Mouse (Mus musculus) C3H10T1/2 (cell line): ENCODE data around the gene Brsk2. TPM values are rescaled to one million over a fixed set of nuclear protein-coding genes. Genes with fewer than 3 reads are reported as not detected.

Experiments used
- polyA plus RNA-seq, 2 experiments: library from polyadenylated mRNA; unstranded; fragments of >200 nt; fragmentation: generic; extraction: Trizol; gene quantifications; one replicate each; pipeline ENCODE4 v1.2.1; 2012; ENCODE audit warnings: missing spikeins in 2 of 2

The Brsk2 gene
- polyA plus RNA-seq = under 1 TPM; 0.02 to 0.21 TPM

DNA sequence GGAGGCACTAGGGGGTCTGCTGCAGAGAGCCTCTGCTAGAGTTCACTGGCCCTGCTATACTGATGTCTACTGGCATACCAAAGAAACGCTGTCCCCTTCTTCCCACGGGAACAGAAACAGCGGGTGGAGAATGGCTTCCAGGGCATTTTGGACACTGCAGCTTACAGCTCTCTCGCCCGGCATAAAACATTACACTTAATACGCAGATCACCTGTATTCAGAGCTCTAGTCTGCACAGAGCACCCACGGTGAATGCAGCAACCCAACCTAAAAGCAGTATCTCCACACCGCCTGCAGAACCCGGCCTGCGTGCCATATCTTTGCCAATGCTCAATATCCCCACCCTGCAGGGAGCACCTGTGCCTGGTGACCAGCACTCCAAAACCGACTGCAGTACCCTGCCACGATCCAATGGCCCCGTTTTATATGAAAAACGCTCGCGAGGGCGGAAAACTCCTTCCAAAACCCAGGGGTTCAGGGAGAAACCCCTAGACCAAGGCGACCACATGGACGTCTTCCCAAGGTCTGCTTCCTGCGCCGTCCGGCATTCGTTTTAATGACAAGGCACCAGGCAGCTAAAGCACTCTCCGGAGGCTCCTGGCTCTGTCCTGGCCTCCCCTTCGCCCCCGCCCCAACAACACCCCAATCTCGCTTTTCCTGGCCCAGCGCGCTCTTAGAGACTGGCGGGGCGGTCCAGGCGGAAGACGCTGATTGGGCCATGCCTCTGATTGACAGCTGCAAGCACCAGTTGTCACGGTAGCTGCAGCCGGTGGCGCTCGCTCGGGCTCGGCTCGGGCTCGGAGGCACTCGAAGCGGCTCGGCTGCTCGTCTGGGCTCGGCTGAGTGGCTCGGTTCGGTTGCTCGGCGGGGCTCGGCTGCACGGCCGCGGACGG is at the start of gene Brsk2:
Brsk2 (plus strand) TSS at position 846 of the 893 bp plus-strand sequence.

DNA sequence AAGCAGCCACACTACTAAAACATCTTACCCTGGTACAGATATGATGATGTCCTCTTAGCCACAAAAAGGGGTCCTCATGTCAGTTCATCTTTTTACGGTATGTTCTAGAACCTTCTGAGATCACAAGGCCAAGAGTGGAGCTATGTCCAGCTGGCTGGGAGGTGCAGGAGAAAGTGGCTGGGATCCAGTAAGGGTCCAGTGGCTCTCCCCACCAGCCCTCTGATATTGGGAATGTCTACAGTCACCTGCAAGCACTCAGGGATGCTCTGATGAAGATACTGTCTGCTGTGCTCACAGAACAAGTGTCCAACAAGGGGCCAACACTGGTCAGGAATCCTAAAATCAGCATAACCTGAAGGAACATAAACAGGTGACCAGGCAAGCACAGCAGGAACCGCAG is 31.1 kb upstream of the Brsk2 start, which contains the start of gene Tollip:
Tollip (minus strand) TSS at position 101 of the 400 bp plus-strand sequence.

Other genes starting within 250 kb of the Brsk2 start
- not detected for gene Muc5ac, start 160.8 kb upstream of the Brsk2 start, polyA plus RNA-seq
- gene Muc5b, start 110.7 kb upstream of the Brsk2 start, polyA plus RNA-seq = under 1 TPM in 1 of 2 experiments, not detected in 1; 0.01 TPM
- gene Tollip, start 31.2 kb upstream of the Brsk2 start, polyA plus RNA-seq = 10 to 100 TPM in 1 of 2 experiments, 1 to 10 TPM in 1; 5.5 to 23.0 TPM
- gene Mob2, start 111.3 kb downstream of the Brsk2 start, polyA plus RNA-seq = 10 to 100 TPM; 15.6 to 37.1 TPM
- gene Dusp8, start 146.1 kb downstream of the Brsk2 start, polyA plus RNA-seq = under 1 TPM; 0.79 to 0.83 TPM
- gene Gm45618, start 171.0 kb downstream of the Brsk2 start, polyA plus RNA-seq = not detected
- not detected for gene Gm39115, start 186.3 kb downstream of the Brsk2 start, polyA plus RNA-seq
- gene Gm45337, start 194.9 kb downstream of the Brsk2 start, polyA plus RNA-seq = not detected
- gene Gm29735, start 207.4 kb downstream of the Brsk2 start, polyA plus RNA-seq = not detected
- not detected for gene Gm4553, start 216.0 kb downstream of the Brsk2 start, polyA plus RNA-seq
- gene Krtap5-2, start 226.3 kb downstream of the Brsk2 start, polyA plus RNA-seq = not detected
- gene Gm10153, start 240.6 kb downstream of the Brsk2 start, polyA plus RNA-seq = not detected